Mouse (Mus musculus): ENCODE data around the gene Adgrl2.

DNA sequence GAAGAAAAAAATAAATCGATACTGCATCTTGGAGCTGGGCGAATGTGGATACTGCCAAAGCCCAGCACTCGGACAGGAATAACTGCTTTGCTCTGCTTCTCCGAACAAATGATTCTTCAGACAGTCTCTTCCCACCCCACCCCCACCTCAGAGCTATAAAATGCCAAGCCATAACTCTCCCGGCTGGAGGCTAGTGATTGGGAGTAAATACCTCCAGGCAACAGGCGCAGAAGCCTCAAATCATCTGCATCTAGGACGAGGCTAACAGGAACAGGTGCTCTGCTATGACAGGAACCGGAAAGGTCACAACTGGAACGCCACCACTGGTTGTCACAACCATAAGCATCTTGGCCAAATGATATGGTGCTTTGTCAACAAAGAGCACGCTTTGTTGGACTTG, 94.1 kb downstream of the Adgrl2 start:
- TF ChIP-seq CTCF (IDR thresholded peaks at IDR 0.05; ENCODE audit: borderline replicate concordance, control insufficient read depth, extremely low read depth, insufficient read depth, low read length, poor library complexity) (no peak), POLR2A (IDR thresholded peaks at IDR 0.05; ENCODE audit: control insufficient read depth, extremely low read depth, insufficient read depth, low read length, poor library complexity) (no peak)

Measured in thymus, adult 2 months (tissue).